Mouse (Mus musculus): ENCODE measurements around the gene Olfr1447. TPM values are rescaled to one million over a fixed set of nuclear protein-coding genes. Genes with fewer than 3 reads are reported as not detected.

Gene Olfr1447
- polyA plus RNA-seq (2015; fragmentation: Nextera tagmentation; extraction: Ambion mirVana), result not detected in 2 replicates

DNA sequence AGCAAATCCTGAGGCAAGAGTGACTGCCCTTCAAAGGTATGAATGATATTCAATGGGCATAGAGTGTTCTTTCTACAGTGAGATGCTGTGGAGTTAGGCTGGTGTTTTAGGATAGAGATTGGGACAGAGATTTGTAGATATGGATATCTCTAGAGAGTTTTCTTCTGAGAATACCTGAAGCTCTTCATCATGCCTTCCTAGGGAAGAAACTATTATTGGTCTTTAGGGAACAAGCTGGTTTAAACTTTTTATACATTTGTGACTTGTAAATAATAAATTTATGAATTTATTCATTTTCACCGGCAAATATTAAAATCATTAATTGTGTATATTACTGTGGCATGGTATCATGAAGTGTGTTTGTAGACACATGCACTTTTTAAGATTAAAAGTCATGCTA is at the start of gene Olfr1447:
Gene Olfr1447, minus strand, starts transcription at position 101 of the 400 bp plus-strand sequence.

DNA sequence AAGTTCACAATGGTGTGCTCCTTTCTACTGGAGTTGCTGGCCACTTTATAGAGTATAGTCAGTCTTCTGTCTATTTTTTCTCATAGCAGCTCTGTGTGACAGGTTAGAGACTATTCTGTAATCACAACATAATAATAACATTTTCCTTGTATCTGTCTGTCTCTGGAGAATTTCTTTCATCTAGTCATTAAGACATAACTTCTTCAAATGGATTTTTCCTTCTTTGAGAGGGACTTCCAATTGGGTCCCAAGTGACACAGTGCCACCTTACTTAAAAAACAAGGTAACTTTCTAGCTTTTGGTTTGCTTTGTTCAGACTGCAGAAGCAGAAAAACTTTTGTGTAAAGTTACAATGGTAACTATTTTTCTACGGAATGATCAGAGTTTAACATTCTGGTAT is 46.4 kb upstream of the Olfr1447 start, which contains the start of gene Olfr1450:
Gene Olfr1450, plus strand, starts transcription at position 301 of the 400 bp plus-strand sequence.

DNA sequence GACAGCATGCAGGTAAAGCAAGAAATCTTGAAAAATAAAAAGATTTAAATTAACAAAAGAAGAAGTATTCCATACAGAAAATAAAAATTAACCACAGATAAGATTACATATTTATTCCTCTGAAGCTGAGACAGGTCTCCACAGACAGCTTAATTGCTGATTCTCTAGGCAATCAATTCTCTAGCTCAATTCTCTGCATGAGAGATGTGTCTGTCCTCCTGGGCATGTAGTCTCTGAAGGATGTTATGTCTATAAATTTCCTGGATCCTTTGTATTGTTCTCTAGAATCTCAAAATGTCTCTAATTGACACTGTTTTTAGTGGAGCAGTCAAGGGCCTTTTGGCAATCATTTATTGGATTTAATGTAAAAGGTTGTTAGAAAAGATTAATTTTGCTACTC is 27.0 kb upstream of the Olfr1447 start, which contains the start of gene Olfr1449:
Gene Olfr1449, plus strand, starts transcription at position 301 of the 400 bp plus-strand sequence.

DNA sequence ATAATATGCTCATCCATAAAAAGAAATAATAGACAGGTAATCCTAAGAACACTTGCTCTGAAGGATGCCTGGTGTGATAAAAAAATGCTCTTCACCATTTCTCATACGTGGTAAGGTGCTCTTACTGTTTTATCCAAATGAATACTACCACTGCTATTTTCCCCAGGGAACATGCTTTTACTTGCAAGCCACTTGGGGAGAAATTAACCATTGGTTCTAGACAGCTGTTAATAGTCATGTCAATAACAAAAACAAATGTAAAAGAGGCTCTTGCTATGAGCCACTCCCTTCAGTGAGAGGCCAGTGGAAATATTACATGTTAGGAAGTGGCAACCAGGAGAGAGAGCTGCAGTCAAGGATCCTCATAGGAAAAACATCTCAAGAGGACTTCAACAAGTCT is 20.8 kb upstream of the Olfr1447 start, which contains the start of gene Olfr1448:
Gene Olfr1448, minus strand, starts transcription at position 101 of the 400 bp plus-strand sequence.

DNA sequence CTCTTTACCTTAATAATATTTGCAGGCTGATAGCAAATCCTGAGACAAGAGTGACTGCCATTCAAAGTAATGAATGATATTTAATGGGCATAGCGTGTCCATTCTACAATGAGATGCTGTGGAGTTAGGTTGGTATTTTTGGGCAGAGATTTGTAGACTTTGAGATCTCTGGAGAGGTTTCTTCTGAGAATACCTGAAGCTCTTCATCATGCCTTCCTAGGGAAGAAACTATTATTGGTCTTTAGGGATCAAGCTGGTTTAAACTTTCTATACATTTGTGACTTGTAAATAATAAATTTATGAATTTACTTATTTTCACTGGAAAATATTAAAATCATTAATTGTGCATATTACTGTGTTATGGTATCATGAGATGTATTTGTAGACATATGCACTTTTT is 10.1 kb downstream of the Olfr1447 start, which contains the start of gene Olfr1446:
Gene Olfr1446, minus strand, starts transcription at position 101 of the 400 bp plus-strand sequence.

DNA sequence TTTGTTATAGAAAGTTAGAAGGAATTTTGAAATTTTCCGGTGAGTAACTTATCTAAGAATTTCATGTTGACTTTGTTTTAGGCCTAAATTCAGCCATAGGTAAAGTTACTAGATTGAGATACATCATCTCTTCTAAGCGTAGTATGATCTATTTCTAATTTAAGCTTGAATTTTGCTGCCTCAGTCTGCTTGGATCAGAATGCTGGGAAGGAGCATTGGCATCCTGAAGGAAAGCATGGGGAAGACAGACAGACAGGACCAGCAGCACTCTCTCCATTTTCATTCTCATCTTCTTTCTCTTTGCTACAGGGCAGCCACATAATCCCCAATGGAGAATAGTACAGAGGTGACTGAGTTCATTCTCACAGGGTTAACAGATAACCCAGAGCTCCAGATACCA is 20.0 kb downstream of the Olfr1447 start, which contains the start of gene Olfr1445:
Gene Olfr1445, plus strand, starts transcription at position 301 of the 400 bp plus-strand sequence.

DNA sequence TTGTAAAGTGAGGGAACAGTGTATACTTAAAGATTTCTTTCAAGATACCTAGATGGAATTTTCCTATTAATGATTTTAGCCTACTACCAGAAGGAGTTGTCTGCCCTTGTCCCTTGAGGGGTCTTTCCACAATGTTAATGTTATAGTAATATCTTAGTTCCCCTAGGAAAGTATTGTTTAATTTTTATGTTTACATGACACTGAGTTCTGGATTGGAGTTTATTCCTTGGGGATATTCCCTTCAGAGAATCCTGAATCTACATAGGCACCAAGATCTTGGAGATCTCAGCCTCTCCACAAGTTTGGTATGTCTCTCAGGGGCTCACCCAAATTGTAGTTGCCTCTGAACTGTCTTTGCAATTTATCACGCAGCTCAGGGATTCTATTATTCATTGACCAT is 46.6 kb downstream of the Olfr1447 start, which contains the start of gene Olfr1444:
Gene Olfr1444, plus strand, starts transcription at position 301 of the 400 bp plus-strand sequence.

Other genes starting within 250 kb of the Olfr1447 start
- gene Olfr1442, start 233.3 kb downstream of the Olfr1447 start, polyA plus RNA-seq (2015; fragmentation: Nextera tagmentation; extraction: Ambion mirVana), result not detected in 2 replicates
- gene Olfr1443, start 225.6 kb downstream of the Olfr1447 start, polyA plus RNA-seq (2015; fragmentation: Nextera tagmentation; extraction: Ambion mirVana), result not detected in 2 replicates
- not detected in 2 replicates for gene Keg1, start 208.0 kb downstream of the Olfr1447 start, polyA plus RNA-seq (2015; fragmentation: Nextera tagmentation; extraction: Ambion mirVana)
- gene Cntf, start 138.1 kb downstream of the Olfr1447 start, polyA plus RNA-seq (2015; fragmentation: Nextera tagmentation; extraction: Ambion mirVana), result 0.70 and 1.2 TPM in 2 replicates
- 8.7 and 10.9 TPM in 2 replicates for gene Zfp91, start 107.6 kb downstream of the Olfr1447 start, polyA plus RNA-seq (2015; fragmentation: Nextera tagmentation; extraction: Ambion mirVana)
- 1.9 and 4.2 TPM in 2 replicates for gene Lpxn, start 107.5 kb downstream of the Olfr1447 start, polyA plus RNA-seq (2015; fragmentation: Nextera tagmentation; extraction: Ambion mirVana)
- not detected in 2 replicates for gene Gm5244, start 57.1 kb downstream of the Olfr1447 start, polyA plus RNA-seq (2015; fragmentation: Nextera tagmentation; extraction: Ambion mirVana)
- gene Olfr1444, start 46.5 kb downstream of the Olfr1447 start, polyA plus RNA-seq (2015; fragmentation: Nextera tagmentation; extraction: Ambion mirVana), result not detected in 2 replicates
- gene Olfr1445, start 19.9 kb downstream of the Olfr1447 start, polyA plus RNA-seq (2015; fragmentation: Nextera tagmentation; extraction: Ambion mirVana), result not detected in 2 replicates
- gene Olfr1446, start 10.2 kb downstream of the Olfr1447 start, polyA plus RNA-seq (2015; fragmentation: Nextera tagmentation; extraction: Ambion mirVana), result not detected in 2 replicates
- not detected in 2 replicates for gene Olfr1448, start 20.7 kb upstream of the Olfr1447 start, polyA plus RNA-seq (2015; fragmentation: Nextera tagmentation; extraction: Ambion mirVana)
- gene Olfr1449, start 27.1 kb upstream of the Olfr1447 start, polyA plus RNA-seq (2015; fragmentation: Nextera tagmentation; extraction: Ambion mirVana), result not detected in 2 replicates
- not detected in 2 replicates for gene Olfr1450, start 46.5 kb upstream of the Olfr1447 start, polyA plus RNA-seq (2015; fragmentation: Nextera tagmentation; extraction: Ambion mirVana)
- not detected in 2 replicates for gene Olfr1451, start 91.3 kb upstream of the Olfr1447 start, polyA plus RNA-seq (2015; fragmentation: Nextera tagmentation; extraction: Ambion mirVana)
- not detected in 2 replicates for gene Olfr1453, start 124.6 kb upstream of the Olfr1447 start, polyA plus RNA-seq (2015; fragmentation: Nextera tagmentation; extraction: Ambion mirVana)
- gene Olfr1454, start 156.9 kb upstream of the Olfr1447 start, polyA plus RNA-seq (2015; fragmentation: Nextera tagmentation; extraction: Ambion mirVana), result not detected in 2 replicates
- gene Olfr1457, start 194.1 kb upstream of the Olfr1447 start, polyA plus RNA-seq (2015; fragmentation: Nextera tagmentation; extraction: Ambion mirVana), result not detected in 2 replicates
- not detected in 2 replicates for gene Olfr1458, start 203.0 kb upstream of the Olfr1447 start, polyA plus RNA-seq (2015; fragmentation: Nextera tagmentation; extraction: Ambion mirVana)
- gene Olfr1459, start 245.8 kb upstream of the Olfr1447 start, polyA plus RNA-seq (2015; fragmentation: Nextera tagmentation; extraction: Ambion mirVana), result not detected in 2 replicates